Mouse (Mus musculus) embryonic facial prominence, embryonic 13.5 days (tissue): ENCODE data around the gene Cept1. TPM values are rescaled to one million over a fixed set of nuclear protein-coding genes. Genes with fewer than 3 reads are reported as not detected.

ENCODE experiments used
- ATAC-seq: fragments of 200-750 bp; cut with Nextera tagmentation; 2 replicates; pipeline ENCODE4 v1.8.0; 2017; ENCODE audit warnings: low read depth; ENCODE audit not compliant: insufficient number of reproducible peaks, insufficient read depth, low FRiP score, low TSS enrichment
- H3K27ac ChIP-seq: fragments of 300-500 bp; sonication (generic); 2 replicates; pipeline ENCODE4 v1.5.1; 2015; ENCODE audit warnings: moderate library complexity, mild to moderate bottlenecking, inconsistent platforms
- H3K27me3 ChIP-seq: fragments of 300-500 bp; sonication (generic); 2 replicates; pipeline ENCODE4 v1.6.1; 2015; ENCODE audit warnings: mild to moderate bottlenecking, inconsistent platforms
- H3K36me3 ChIP-seq: fragments of 300-500 bp; sonication (generic); 2 replicates; pipeline ENCODE4 v1.6.1; 2015; ENCODE audit warnings: mild to moderate bottlenecking, inconsistent platforms
- H3K4me1 ChIP-seq: fragments of 300-500 bp; sonication (generic); 2 replicates; pipeline ENCODE4 v1.6.1; 2015; ENCODE audit warnings: inconsistent platforms
- H3K4me2 ChIP-seq: fragments of 300-500 bp; sonication (generic); 2 replicates; pipeline ENCODE4 v1.6.1; 2015; ENCODE audit warnings: moderate library complexity, mild to moderate bottlenecking, inconsistent platforms
- H3K4me3 ChIP-seq: fragments of 300-500 bp; sonication (generic); 2 replicates; pipeline ENCODE4 v1.5.1; 2015; ENCODE audit warnings: mild to moderate bottlenecking, inconsistent platforms
- H3K9ac ChIP-seq: fragments of 300-500 bp; sonication (generic); 2 replicates; pipeline ENCODE4 v1.6.1; 2015; ENCODE audit warnings: mild to moderate bottlenecking, inconsistent platforms
- H3K9me3 ChIP-seq: fragments of 300-500 bp; sonication (generic); 2 replicates; pipeline ENCODE4 v1.6.1; 2016; ENCODE audit warnings: inconsistent platforms
- WGBS: fragments of 180-500 bp; shearing (Covaris S2); methylation state at CpG from one replicate; pipeline ENCODE4 v1.1.7; 2015; ENCODE audit warnings: mixed read lengths; 5-methylcytosine and 5-hydroxymethylcytosine counted together
- polyA plus RNA-seq: library from polyadenylated mRNA; unstranded; fragments of >200 nt; fragmentation: Nextera tagmentation; extraction: Ambion mirVana; gene quantifications from 2 replicates; pipeline ENCODE4 v1.2.1, GENCODE M21; 2015

The Cept1 gene
- polyA plus RNA-seq, 1 experiment from 2014 or later, result 55.4 TPM

DNA sequence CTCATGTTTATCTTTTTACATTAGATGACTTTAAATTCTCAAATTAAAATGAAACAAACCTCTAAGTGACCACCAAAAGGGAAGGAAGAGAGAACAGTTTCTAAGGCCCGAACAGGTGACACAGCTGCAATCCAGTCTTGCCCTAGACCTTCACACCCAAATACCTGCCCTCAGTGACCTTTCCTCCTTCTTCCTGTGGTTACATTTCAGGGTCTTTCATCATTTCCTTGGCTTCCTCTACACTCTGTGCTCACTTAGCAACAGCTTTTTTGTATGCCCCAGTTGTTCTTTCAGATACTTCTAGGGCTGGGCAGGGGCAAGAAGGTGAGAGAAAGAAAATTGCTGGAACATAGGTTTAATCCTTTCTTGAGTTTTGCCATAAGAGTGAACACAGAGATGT, 82.9 kb downstream of the Cept1 start:
- Histone ChIP-seq H3K4me3 (no peak overlapping the region), H3K36me3 (no peaks in the 10 kb centered on the region), H3K4me1 (no peaks in the 10 kb centered on the region), H3K4me2 (no peak overlapping the region), H3K27me3 (no peaks in the 10 kb centered on the region), H3K9ac (no peak overlapping the region), H3K27ac (no peak overlapping the region), H3K9me3 (no peaks in the 10 kb centered on the region)
- no peak for ATAC-seq
- 81% methylated on average over 1 of the region's 1 CpGs for WGBS

DNA sequence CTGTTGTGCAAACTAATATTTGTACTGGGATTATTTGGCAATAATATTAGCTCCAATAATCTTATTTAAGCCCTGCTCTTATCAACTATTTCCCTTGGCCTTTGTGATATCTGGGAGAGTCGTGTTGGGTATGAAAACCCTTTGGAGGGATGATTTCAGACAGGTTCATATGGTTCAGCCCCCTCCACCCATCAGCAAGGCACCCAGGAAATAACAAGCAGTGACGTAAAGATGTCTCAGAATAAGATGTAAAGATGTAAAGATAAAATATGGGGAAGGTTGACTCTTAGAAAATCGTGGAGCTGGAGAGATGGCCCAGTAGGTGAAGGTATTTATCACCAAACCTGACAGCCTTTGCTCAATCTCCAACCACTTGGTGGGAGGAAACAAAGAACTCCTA, 85.1 kb downstream of the Cept1 start:
- H3K9me3 ChIP-seq, result no peaks in the 10 kb centered on the region
- H3K36me3 ChIP-seq, result no peaks in the 10 kb centered on the region
- WGBS, result 57% methylated on average over 3 of the region's 3 CpGs
- H3K9ac ChIP-seq, result no peak overlapping the region
- no peak overlapping the region for H3K27ac ChIP-seq
- ATAC-seq, result no peak
- H3K27me3 ChIP-seq, result no peaks in the 10 kb centered on the region
- no peak overlapping the region for H3K4me3 ChIP-seq
- H3K4me2 ChIP-seq, result no peak overlapping the region
- no peaks in the 10 kb centered on the region for H3K4me1 ChIP-seq

DNA sequence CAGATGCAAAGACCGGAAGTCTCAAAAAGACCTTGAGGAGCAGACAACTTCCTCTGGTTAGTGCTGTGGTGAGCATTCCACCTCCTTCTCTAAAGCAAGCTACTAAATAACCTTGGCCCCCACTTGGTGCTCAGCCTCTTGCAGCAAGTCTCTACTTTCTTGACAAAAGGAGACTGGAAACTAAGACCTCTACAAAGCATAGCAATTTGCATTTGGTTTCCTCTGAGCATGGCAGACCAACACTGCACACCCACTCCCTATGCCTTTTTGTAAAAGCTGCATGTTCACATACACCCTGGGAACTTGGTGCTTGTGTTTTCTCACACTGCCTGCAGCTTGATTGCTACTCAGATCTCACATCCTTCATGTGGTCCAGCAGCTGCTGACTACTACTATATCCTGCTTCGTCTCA, 85.5 kb downstream of the Cept1 start:
- Histone ChIP-seq H3K27ac (no peak overlapping the region), H3K9ac (no peak overlapping the region), H3K9me3 (no peaks in the 10 kb centered on the region), H3K36me3 (no peaks in the 10 kb centered on the region), H3K4me3 (no peak overlapping the region), H3K4me1 (no peaks in the 10 kb centered on the region), H3K4me2 (no peak overlapping the region), H3K27me3 (no peaks in the 10 kb centered on the region)
- no peak for ATAC-seq
- WGBS, result 91% methylated on average over 2 of the region's 2 CpGs

DNA sequence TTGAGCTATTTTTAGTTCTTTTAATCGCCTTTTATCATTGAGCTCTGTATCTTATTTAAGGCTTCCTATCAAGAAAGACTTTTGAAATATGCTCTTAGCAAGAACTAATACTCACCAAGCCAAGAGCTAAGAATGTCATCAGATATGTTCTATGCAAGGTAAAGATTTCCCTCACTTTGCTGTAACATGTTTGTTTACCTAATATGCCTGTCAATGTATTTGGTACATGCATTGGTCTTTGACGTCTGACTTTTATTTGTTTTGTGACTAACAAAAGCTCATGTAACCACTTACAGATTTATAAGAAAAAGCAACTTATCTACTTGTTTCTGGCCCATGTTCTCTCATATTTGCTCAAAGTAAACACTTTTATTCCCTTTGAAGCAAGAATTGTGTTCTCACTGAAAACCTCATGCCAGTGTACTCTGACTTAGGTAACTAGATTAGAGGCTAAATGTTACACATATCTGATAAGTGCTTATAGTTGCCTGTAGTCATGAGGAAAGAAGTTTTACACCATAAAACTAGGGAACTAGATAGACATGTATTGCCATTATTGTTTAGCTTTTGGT, 90.2 kb downstream of the Cept1 start:
- H3K9me3 ChIP-seq, result no peaks in the 10 kb centered on the region
- no peak overlapping the region for H3K4me2 ChIP-seq
- no peak overlapping the region for H3K27ac ChIP-seq
- H3K4me3 ChIP-seq, result no peak overlapping the region
- H3K9ac ChIP-seq, result no peak overlapping the region
- no peaks in the 10 kb centered on the region for H3K36me3 ChIP-seq
- 79% methylated on average over 2 of the region's 2 CpGs for WGBS
- H3K4me1 ChIP-seq, result no peaks in the 10 kb centered on the region
- ATAC-seq, result no peak
- H3K27me3 ChIP-seq, result no peaks in the 10 kb centered on the region

DNA sequence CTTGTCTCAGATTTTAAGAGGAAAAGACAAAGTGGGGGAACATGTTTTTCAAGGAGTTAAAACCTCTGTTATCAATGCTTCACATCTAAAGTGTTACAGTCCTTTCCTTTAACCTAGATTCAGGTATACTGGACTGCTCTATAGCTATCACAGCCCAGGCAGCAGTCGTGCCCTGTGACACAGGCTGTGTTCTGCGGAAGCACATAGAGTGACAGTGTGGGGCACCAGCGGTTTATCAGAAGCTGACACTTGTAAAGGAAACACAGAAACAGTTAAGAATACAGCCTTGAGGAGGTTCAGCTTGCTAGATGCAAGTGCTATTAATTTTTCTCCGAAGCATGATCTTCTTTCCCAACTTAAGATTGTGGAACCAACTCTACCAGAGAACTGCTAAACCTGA, 95.0 kb downstream of the Cept1 start:
- ATAC-seq, result no peak
- H3K4me3 ChIP-seq, result no peak overlapping the region
- H3K27me3 ChIP-seq, result no peaks in the 10 kb centered on the region
- 74% methylated on average over 4 of the region's 4 CpGs for WGBS
- H3K4me1 ChIP-seq, result no peaks in the 10 kb centered on the region
- H3K9me3 ChIP-seq, result no peaks in the 10 kb centered on the region
- no peaks in the 10 kb centered on the region for H3K36me3 ChIP-seq
- H3K9ac ChIP-seq, result no peak overlapping the region
- H3K27ac ChIP-seq, result no peak overlapping the region
- no peak overlapping the region for H3K4me2 ChIP-seq

Other genes starting within 250 kb of the Cept1 start
- not detected in 2 replicates for gene Chil6, start 141.6 kb downstream of the Cept1 start, polyA plus RNA-seq
- 3.8 and 5.4 TPM in 2 replicates for gene Dennd2d, start 65.4 kb downstream of the Cept1 start, polyA plus RNA-seq
- gene Dram2, start within 50 bp of the Cept1 start, polyA plus RNA-seq, result 41.0 and 41.3 TPM in 2 replicates
- gene Lrif1, start 137.2 kb upstream of the Cept1 start, polyA plus RNA-seq, result 15.5 and 18.9 TPM in 2 replicates
- gene Cd53, start 242.3 kb upstream of the Cept1 start, polyA plus RNA-seq, result 4.9 and 7.2 TPM in 2 replicates